Mouse (Mus musculus) liver, adult 2 months (tissue): ENCODE results near the gene Sult1b1.
A peak's percentile ranks its signal among the peaks of the same experiment; 100 is the strongest.

Source experiments
- CTCF ChIP-seq: fragments of 200-500 bp; IDR thresholded peaks from 2 replicates; pipeline ENCODE4 v1.5.1; 2011; ENCODE audit warnings: low read depth, low read length, control low read depth
- POLR2A ChIP-seq: fragments of 200-500 bp; IDR thresholded peaks from 2 replicates; pipeline ENCODE4 v1.6.1; 2011; ENCODE audit warnings: low read length, control low read depth; ENCODE audit not compliant: insufficient read depth; ENCODE audit errors: extremely low read depth

DNA sequence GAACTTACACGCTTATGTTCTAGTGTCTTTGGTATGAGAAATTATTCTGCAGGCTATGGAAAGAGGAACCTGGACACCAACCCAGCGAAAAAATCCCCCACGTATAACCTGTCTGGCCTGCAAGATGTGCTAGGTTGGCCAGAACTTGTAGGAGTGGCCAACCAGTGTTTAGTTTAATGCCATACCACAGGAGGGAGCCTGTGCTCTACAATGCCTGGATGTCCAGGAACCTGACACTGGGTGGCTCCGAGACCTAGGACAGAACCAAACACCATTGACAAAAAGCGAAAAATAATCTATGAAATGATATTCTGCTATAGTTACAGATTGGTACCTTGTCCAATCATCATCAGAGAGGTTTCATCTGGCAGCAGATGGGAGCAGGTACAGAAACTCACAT, 22.1 kb upstream of the Sult1b1 start:
- TF ChIP-seq POLR2A: no peak
- peak; percentile 69 for TF ChIP-seq CTCF
